Mouse (Mus musculus) CH12.LX (cell line): ENCODE measurements around the gene Ovol3. TPM values are rescaled to one million over a fixed set of nuclear protein-coding genes. Genes with fewer than 3 reads are reported as not detected.

ENCODE experiments used
- DNase-seq: peaks from one replicate; pipeline ENCODE4 v3.0.0-alpha.2; 2013; ENCODE audit errors: extremely low read depth
- H3K27ac ChIP-seq: 2 replicates; pipeline ENCODE4 v1.5.1; 2012; ENCODE audit warnings: low read depth, mild to moderate bottlenecking, control low read depth, moderate library complexity; ENCODE audit not compliant: insufficient read depth
- H3K27me3 ChIP-seq: replicated peaks from 2 replicates; pipeline ENCODE3; 2012; ENCODE audit warnings: inconsistent platforms
- H3K36me3 ChIP-seq, 2 experiments: replicated peaks in 1 of 2; 2 replicates each; pipeline versions ENCODE3 to v1.6.1; 2012; ENCODE audit warnings: inconsistent platforms in 1 of 2, low read length in 1 of 2, mild to moderate bottlenecking in 1 of 2, mixed read lengths in 1 of 2, moderate library complexity in 1 of 2; ENCODE audit not compliant: control insufficient read depth in 1 of 2, insufficient read depth in 1 of 2
- H3K4me1 ChIP-seq, 2 experiments: 2 replicates each; pipeline ENCODE4 v1.6.1; 2012; ENCODE audit warnings: inconsistent platforms in 1 of 2, moderate library complexity in 1 of 2; ENCODE audit not compliant: insufficient read depth in 2 of 2, control insufficient read depth in 1 of 2
- H3K4me2 ChIP-seq: 2 replicates; pipeline ENCODE4 v1.6.1; 2012; ENCODE audit warnings: low read depth, mild to moderate bottlenecking, control low read depth; ENCODE audit not compliant: poor library complexity, insufficient read depth, severe bottlenecking
- H3K4me3 ChIP-seq, 3 experiments: fragments of 150-350 bp in 1 of 3; sonication (generic) in 1 of 3; replicated peaks in 1 of 3; 2 replicates each; pipeline versions ENCODE3 to v1.5.1; 2011 to 2012; ENCODE audit warnings: low read depth in 2 of 3, low read length in 2 of 3, mild to moderate bottlenecking in 2 of 3, moderate library complexity in 2 of 3, control low read depth in 1 of 3, improper control_type of control experiment in 1 of 3, inconsistent platforms in 1 of 3, mixed read lengths in 1 of 3; ENCODE audit not compliant: poor library complexity in 1 of 3
- H3K79me2 ChIP-seq: replicated peaks from 2 replicates; pipeline ENCODE4 v1.6.1; 2012; ENCODE audit warnings: mild to moderate bottlenecking, moderate library complexity; ENCODE audit not compliant: control insufficient read depth, poor library complexity, insufficient read depth, severe bottlenecking; ENCODE audit errors: extremely low read depth
- H3K9ac ChIP-seq: 2 replicates; pipeline ENCODE4 v1.6.1; 2012; ENCODE audit warnings: low read depth, mild to moderate bottlenecking, control low read depth, moderate library complexity; ENCODE audit not compliant: insufficient read depth
- H3K9me3 ChIP-seq: replicated peaks from 2 replicates; pipeline ENCODE3; 2012; ENCODE audit warnings: low read length, inconsistent platforms, mixed read lengths
- CTCF ChIP-seq, 2 experiments: IDR thresholded peaks in 1 of 2; conservative IDR thresholded peaks in 1 of 2; 2 replicates each; pipeline ENCODE4 v1.5.1; 2011 to 2012; ENCODE audit warnings: low read depth in 2 of 2, low read length in 2 of 2, improper control_type of control experiment in 1 of 2, inconsistent platforms in 1 of 2, mild to moderate bottlenecking in 1 of 2, moderate library complexity in 1 of 2
- ETS1 ChIP-seq: conservative IDR thresholded peaks from 2 replicates; pipeline ENCODE4 v1.6.1; 2012; ENCODE audit warnings: low read depth, mild to moderate bottlenecking, inconsistent platforms, low read length, improper control_type of control experiment, moderate library complexity
- GABPA ChIP-seq: IDR thresholded peaks from 2 replicates; pipeline ENCODE4 v1.6.1; 2012; ENCODE audit warnings: low read depth, low read length, improper control_type of control experiment, inconsistent platforms; ENCODE audit not compliant: insufficient replicate concordance
- IRF4 ChIP-seq: IDR thresholded peaks from 2 replicates; pipeline ENCODE4 v1.6.1; 2014; ENCODE audit warnings: low read depth, mild to moderate bottlenecking, inconsistent platforms, low read length, improper control_type of control experiment
- JUN ChIP-seq: IDR thresholded peaks from 2 replicates; pipeline ENCODE4 v1.6.1; 2011; ENCODE audit warnings: low read depth, mild to moderate bottlenecking, low read length, improper control_type of control experiment, moderate library complexity; ENCODE audit not compliant: insufficient read depth
- JUND ChIP-seq: conservative IDR thresholded peaks from 2 replicates; pipeline ENCODE4 v1.6.1; 2011; ENCODE audit warnings: low read depth, low read length, improper control_type of control experiment
- MAFK ChIP-seq: IDR thresholded peaks from 2 replicates; pipeline ENCODE4 v1.6.1; 2011; ENCODE audit warnings: low read length, improper control_type of control experiment; ENCODE audit not compliant: insufficient replicate concordance
- MAX ChIP-seq: IDR thresholded peaks from 2 replicates; pipeline ENCODE4 v1.6.1; 2011; ENCODE audit warnings: low read length, improper control_type of control experiment
- MAZ ChIP-seq: IDR thresholded peaks from 2 replicates; pipeline ENCODE4 v1.6.1; 2012; ENCODE audit warnings: low read depth, mild to moderate bottlenecking, inconsistent platforms, low read length, improper control_type of control experiment, moderate library complexity
- MYC ChIP-seq: IDR thresholded peaks from 2 replicates; pipeline ENCODE4 v1.6.1; 2011; ENCODE audit warnings: low read depth, mild to moderate bottlenecking, improper control_type of control experiment, low read length
- PAX5 ChIP-seq: IDR thresholded peaks from 2 replicates; pipeline ENCODE4 v1.6.1; 2012; ENCODE audit warnings: low read length, inconsistent platforms, mixed read lengths
- POLR2A ChIP-seq: IDR thresholded peaks from 2 replicates; pipeline ENCODE4 v1.6.1; 2011; ENCODE audit warnings: low read depth, mild to moderate bottlenecking, improper control_type of control experiment, low read length
- POLR2AphosphoS2 ChIP-seq: IDR thresholded peaks from 2 replicates; pipeline ENCODE4 v1.6.1; 2011; ENCODE audit warnings: low read depth, low read length, improper control_type of control experiment
- RAD21 ChIP-seq: IDR thresholded peaks from 2 replicates; pipeline ENCODE4 v1.6.1; 2011; ENCODE audit warnings: low read depth, mild to moderate bottlenecking, low read length, improper control_type of control experiment, moderate library complexity
- SIN3A ChIP-seq: IDR thresholded peaks from 2 replicates; pipeline ENCODE4 v1.6.1; 2012; ENCODE audit warnings: low read length, improper control_type of control experiment, inconsistent platforms
- TBP ChIP-seq: conservative IDR thresholded peaks from 2 replicates; pipeline ENCODE4 v1.6.1; 2011; ENCODE audit warnings: low read depth, low read length, improper control_type of control experiment
- TCF12 ChIP-seq: IDR thresholded peaks from 2 replicates; pipeline ENCODE4 v1.6.1; 2014; ENCODE audit warnings: low read depth, mild to moderate bottlenecking, inconsistent platforms, low read length, improper control_type of control experiment
- USF1 ChIP-seq: IDR thresholded peaks from 2 replicates; pipeline ENCODE4 v1.6.1; 2014; ENCODE audit warnings: low read depth, mild to moderate bottlenecking, inconsistent platforms, low read length, improper control_type of control experiment
- USF2 ChIP-seq: conservative IDR thresholded peaks from 2 replicates; pipeline ENCODE4 v1.6.1; 2011; ENCODE audit warnings: low read depth, low read length, improper control_type of control experiment
- ZMIZ1 ChIP-seq: IDR thresholded peaks from 2 replicates; pipeline ENCODE4 v1.6.1; 2012; ENCODE audit warnings: low read depth, mild to moderate bottlenecking, inconsistent platforms, low read length, improper control_type of control experiment
- dilution Hi-C: fragments of 300-500 bp; cut with MboI; formaldehyde crosslinking; loops from 2 replicates; pipeline ENCODE4 v1.14.3; 2020; ENCODE audit warnings: low sequenced_read_pairs; ENCODE audit not compliant: extremely low pct_unique_long_range_greater_than_20kb, extremely low pct_ligation_motif_present
- in situ Hi-C: fragments of 300-500 bp; cut with MboI; formaldehyde crosslinking; loops from 3 replicates; pipeline ENCODE4 v1.14.3; 2019; ENCODE audit warnings: low sequenced_read_pairs, low pct_ligation_motif_present, low pct_unique_long_range_greater_than_20kb, mixed read lengths
- polyA plus RNA-seq: library from polyadenylated mRNA; unstranded; fragments of >175 nt; gene quantifications from 2 replicates; pipeline ENCODE4 v1.2.1, GENCODE M21; 2012; ENCODE audit warnings: low read depth; ENCODE audit not compliant: insufficient read length
- total RNA-seq, 2 experiments: library from RNA; depleted of rRNA; stranded (reverse); fragments of 300-350 nt in 1 of 2; fragments of >200 nt in 1 of 2; gene quantifications; 2 replicates each; pipeline ENCODE4 v1.2.3; 2012 to 2014

Ovol3 gene
- total and polyA plus RNA-seq, 3 experiments = 0.42 to 4.3 (median 2.8) TPM

- TF ChIP-seq RAD21 (no peak), JUND (no peak), USF1 (no peak), IRF4 (no peak), CTCF (conservative IDR thresholded peaks at IDR 0.05 in 1 of 2, IDR thresholded peaks at IDR 0.05 in 1 of 2; ENCODE audit: low read depth in 2 of 2, low read length in 2 of 2) (no peak), SIN3A (no peak), MAX (no peak), GABPA (no peak), TCF12 (no peak), USF2 (no peak), MAZ (no peak), PAX5 (no peak), POLR2AphosphoS2 (no peak), MAFK (no peak), JUN (no peak)
- H3K9ac ChIP-seq = no peak overlapping the region
- in situ Hi-C loops (no loop called here), dilution Hi-C loops (no loop called here)
- H3K4me3 ChIP-seq = no peak overlapping the region
- peaks cover 2% of the 10 kb centered on the region for H3K9me3 ChIP-seq
- no peak overlapping the region for H3K27ac ChIP-seq
- DNase-seq = no peak
- H3K4me1 ChIP-seq = peaks cover 11 to 14% of the 10 kb centered on the region in 2 experiments
- H3K79me2 ChIP-seq = no peaks in the 10 kb centered on the region
- H3K4me2 ChIP-seq = no peak overlapping the region
- no peaks in the 10 kb centered on the region for H3K27me3 ChIP-seq
- H3K36me3 ChIP-seq = peaks cover 26 to 38% of the 10 kb centered on the region in 2 experiments
Measured at GRCm38 (mm10) chr7:30222205-30222604, 13.3 kb downstream of the Ovol3 start.

GRCm38 (mm10) chr7:30221433-30221832 lies 14.1 kb downstream of the Ovol3 start:
- Histone ChIP-seq H3K4me2 (no peak overlapping the region), H3K9ac (no peak overlapping the region)
- in situ Hi-C loops = no loop called here

More at GRCm38 (mm10) chr7:30221433-30221832, 14.1 kb downstream of the Ovol3 start:
- Histone ChIP-seq H3K79me2 (no peaks in the 10 kb centered on the region), H3K27me3 (no peaks in the 10 kb centered on the region), H3K9me3 (peaks cover 2% of the 10 kb centered on the region), H3K36me3 (peaks cover 20 to 30% of the 10 kb centered on the region in 2 experiments), H3K4me1 (peaks cover 12 to 16% of the 10 kb centered on the region in 2 experiments), H3K4me3 (no peak overlapping the region), H3K27ac (no peak overlapping the region)
- dilution Hi-C loops = no loop called here
- no peak for TF ChIP-seq MYC
- no peak for TF ChIP-seq TBP
- TF ChIP-seq MAFK = no peak
- TF ChIP-seq MAX = no peak
- no peak for TF ChIP-seq POLR2A
- TF ChIP-seq ETS1 = no peak
- no peak for TF ChIP-seq ZMIZ1
- no peak for TF ChIP-seq GABPA
- no peak for DNase-seq
